Mouse (Mus musculus): Measurements from ENCODE around the gene 1810055G02Rik. TPM values are rescaled to one million over a fixed set of nuclear protein-coding genes. Genes with fewer than 3 reads are reported as not detected.

Gene 1810055G02Rik
- polyA plus RNA-seq, 1 experiment from 2014 or later: 18.6 TPM

DNA sequence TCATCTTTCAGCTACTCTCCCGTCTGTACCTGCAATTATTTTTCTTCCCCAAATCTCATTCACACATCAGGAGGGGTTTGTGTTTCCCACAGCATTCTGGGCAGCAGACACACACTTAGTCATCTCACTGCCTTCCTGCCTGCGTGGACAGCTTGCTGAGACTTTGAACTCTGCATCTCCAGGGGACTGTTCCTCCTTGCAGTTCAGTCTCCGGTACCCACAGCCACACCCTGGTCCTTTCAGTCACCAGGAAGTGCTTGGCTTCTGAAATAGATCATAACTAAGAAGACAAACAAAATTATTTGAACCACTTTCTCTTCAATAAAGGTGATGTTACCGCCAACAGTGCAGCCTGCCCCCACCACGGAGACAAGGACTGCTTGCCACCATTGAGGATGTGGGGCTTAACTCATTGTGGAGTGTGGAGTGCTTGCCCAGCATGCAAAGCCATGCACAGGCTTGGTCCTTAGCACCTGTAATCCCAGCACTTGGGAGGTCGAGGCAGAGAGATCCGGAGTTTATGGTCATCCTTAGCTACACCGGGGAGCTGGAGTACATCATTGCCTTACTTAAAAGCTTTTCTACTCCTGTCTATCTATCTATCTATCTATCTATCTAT, 44.6 kb downstream of the 1810055G02Rik start:
- Histone ChIP-seq H3K27ac (ENCODE audit: low read length) (no peak overlapping the region), H3K9me3 (replicated peaks; ENCODE audit: control insufficient read depth, low read length) (peaks cover 6% of the 10 kb centered on the region; the same call in 1 of the 2 replicates), H3K4me1 (ENCODE audit: control insufficient read depth, insufficient read depth, low read length) (no peaks in the 10 kb centered on the region), H3K4me2 (ENCODE audit: low read depth, low read length) (no peak overlapping the region), H3K36me3 (ENCODE audit: control insufficient read depth, insufficient read depth) (no peaks in the 10 kb centered on the region), H3K4me3 (ENCODE audit: low read length) (no peak overlapping the region), H3K9ac (ENCODE audit: low read length) (no peak overlapping the region), H3K27me3 (ENCODE audit: control insufficient read depth, insufficient read depth, low read length) (no peaks in the 10 kb centered on the region)
- 38% methylated on average over 8 of the region's 8 CpGs for WGBS
- no peak for ATAC-seq (replicated peaks; ENCODE audit: extremely low read depth, insufficient read depth, low FRiP score)

DNA sequence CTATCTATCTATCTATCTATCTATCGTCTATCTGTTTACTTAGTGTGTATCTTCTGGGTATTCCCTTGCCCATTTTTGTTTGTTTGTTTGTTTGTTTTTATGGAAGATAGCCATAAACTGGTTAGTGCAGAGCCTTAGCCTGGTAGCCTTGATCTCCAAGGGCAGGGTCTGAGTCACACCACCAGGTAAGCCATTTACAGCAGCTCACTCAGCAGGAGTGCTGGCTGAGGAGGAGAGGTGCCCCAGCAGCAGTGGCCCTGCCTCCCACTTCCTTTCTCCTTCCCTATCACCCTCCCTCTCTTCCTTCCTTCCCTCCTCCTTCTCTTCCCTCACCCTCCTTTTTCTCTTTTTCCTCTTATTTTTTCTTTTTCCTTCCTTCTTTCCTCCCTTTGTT, 45.1 kb downstream of the 1810055G02Rik start:
- no peak overlapping the region for H3K4me2 ChIP-seq (ENCODE audit: low read depth, low read length)
- H3K9ac ChIP-seq (ENCODE audit: low read length): no peak overlapping the region
- 76% methylated on average over 1 of the region's 1 CpGs for WGBS

DNA sequence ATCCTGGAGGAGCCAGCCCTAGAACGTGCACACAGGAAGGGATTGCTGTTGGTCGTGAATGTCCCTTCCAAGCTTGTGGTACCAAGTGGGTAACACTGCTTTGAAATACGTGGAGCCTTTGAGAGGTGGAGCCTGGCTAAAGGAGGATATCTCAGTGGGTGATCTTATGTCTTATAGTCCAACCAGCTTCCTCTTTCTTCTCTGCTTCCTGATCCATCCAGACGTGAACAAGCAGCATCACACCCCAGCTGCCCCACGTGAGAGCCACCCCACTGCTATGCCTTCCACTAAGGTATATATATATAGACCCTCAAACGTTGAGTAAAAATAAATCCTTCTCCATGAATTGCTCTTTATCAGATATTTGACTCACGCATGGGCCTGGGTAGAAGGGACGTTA, 45.6 kb downstream of the 1810055G02Rik start:
- Histone ChIP-seq H3K4me1 (ENCODE audit: control insufficient read depth, insufficient read depth, low read length) (no peaks in the 10 kb centered on the region), H3K27me3 (ENCODE audit: control insufficient read depth, insufficient read depth, low read length) (no peaks in the 10 kb centered on the region), H3K4me2 (ENCODE audit: low read depth, low read length) (no peak overlapping the region), H3K27ac (ENCODE audit: low read length) (no peak overlapping the region), H3K9ac (ENCODE audit: low read length) (no peak overlapping the region), H3K36me3 (ENCODE audit: control insufficient read depth, insufficient read depth) (no peaks in the 10 kb centered on the region), H3K9me3 (replicated peaks; ENCODE audit: control insufficient read depth, low read length) (no peaks in the 10 kb centered on the region), H3K4me3 (ENCODE audit: low read length) (no peak overlapping the region)
- 33% methylated on average over 8 of the region's 8 CpGs for WGBS
- ATAC-seq (replicated peaks; ENCODE audit: extremely low read depth, insufficient read depth, low FRiP score): no peak

More for the DNA sequence above, 45.1 kb downstream of the 1810055G02Rik start:
- no peak for ATAC-seq (replicated peaks; ENCODE audit: extremely low read depth, insufficient read depth, low FRiP score)
- H3K4me1 ChIP-seq (ENCODE audit: control insufficient read depth, insufficient read depth, low read length): no peaks in the 10 kb centered on the region
- H3K27me3 ChIP-seq (ENCODE audit: control insufficient read depth, insufficient read depth, low read length): no peaks in the 10 kb centered on the region
- no peaks in the 10 kb centered on the region for H3K36me3 ChIP-seq (ENCODE audit: control insufficient read depth, insufficient read depth)
- H3K27ac ChIP-seq (ENCODE audit: low read length): no peak overlapping the region
- H3K4me3 ChIP-seq (ENCODE audit: low read length): no peak overlapping the region
- H3K9me3 ChIP-seq (replicated peaks; ENCODE audit: control insufficient read depth, low read length): peaks cover 2% of the 10 kb centered on the region; the same call in 1 of the 2 replicates

DNA sequence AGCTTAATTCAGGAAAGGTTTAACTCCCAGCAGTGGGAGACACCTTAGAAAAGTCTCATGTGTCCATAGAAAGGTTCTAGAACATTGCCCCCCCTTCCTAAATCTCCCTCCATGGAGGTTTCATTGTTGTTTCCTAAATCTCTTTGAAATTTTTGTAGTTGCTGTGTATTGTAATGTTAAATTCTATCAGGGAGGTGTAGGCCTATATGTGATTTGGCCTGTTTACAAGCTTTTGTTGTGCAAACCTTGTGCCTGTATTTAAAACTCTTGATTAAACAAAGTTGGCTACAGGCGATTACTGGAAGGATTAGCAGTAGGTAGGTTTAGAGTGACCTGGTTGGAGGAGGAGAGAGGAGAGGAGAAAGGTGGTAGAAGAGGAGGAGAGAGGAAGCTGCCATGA, 49.8 kb downstream of the 1810055G02Rik start:
- no peak for ATAC-seq (replicated peaks; ENCODE audit: extremely low read depth, insufficient read depth, low FRiP score)
- H3K4me1 ChIP-seq (ENCODE audit: control insufficient read depth, insufficient read depth, low read length): no peaks in the 10 kb centered on the region
- no peak overlapping the region for H3K27ac ChIP-seq (ENCODE audit: low read length)
- H3K9me3 ChIP-seq (replicated peaks; ENCODE audit: control insufficient read depth, low read length): no peaks in the 10 kb centered on the region
- no peaks in the 10 kb centered on the region for H3K27me3 ChIP-seq (ENCODE audit: control insufficient read depth, insufficient read depth, low read length)
- H3K4me2 ChIP-seq (ENCODE audit: low read depth, low read length): no peak overlapping the region
- no peak overlapping the region for H3K9ac ChIP-seq (ENCODE audit: low read length)
- 60% methylated on average over 1 of the region's 1 CpGs for WGBS
- no peak overlapping the region for H3K4me3 ChIP-seq (ENCODE audit: low read length)
- H3K36me3 ChIP-seq (ENCODE audit: control insufficient read depth, insufficient read depth): no peaks in the 10 kb centered on the region

DNA sequence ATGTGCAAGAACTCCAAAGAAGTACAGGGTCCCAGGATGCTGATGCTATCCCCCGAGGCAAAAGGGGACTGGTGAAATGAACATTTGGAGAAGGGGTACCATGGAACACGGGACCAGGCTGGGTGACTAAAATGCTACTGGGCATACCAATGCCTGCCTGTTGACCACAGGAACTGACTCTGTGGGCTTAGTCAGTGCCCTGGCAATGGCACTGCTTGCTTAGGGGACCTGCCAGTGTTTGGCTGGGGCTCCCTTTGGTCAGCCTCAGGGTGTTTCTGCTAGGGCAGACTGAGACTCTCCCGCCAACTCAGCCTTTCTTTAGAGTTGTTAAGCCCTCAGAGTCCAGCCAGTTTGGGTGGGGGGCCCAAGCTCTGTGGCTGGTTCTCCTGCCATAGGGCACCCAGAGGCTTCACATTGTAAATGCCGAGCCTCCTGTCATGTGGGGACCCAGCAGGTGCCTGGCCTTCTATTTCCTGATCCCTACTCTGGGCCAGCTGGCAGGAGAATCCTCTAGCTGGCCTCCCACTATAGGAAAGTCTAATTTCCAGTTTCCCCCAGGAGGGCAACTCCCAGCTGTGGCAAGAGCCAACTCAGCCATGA, 57.2 kb downstream of the 1810055G02Rik start:
- ATAC-seq (replicated peaks; ENCODE audit: extremely low read depth, insufficient read depth, low FRiP score): no peak
- Histone ChIP-seq H3K4me1 (ENCODE audit: control insufficient read depth, insufficient read depth, low read length) (peaks cover 13% of the 10 kb centered on the region), H3K4me2 (ENCODE audit: low read depth, low read length) (no peak overlapping the region), H3K36me3 (ENCODE audit: control insufficient read depth, insufficient read depth) (no peaks in the 10 kb centered on the region), H3K27me3 (ENCODE audit: control insufficient read depth, insufficient read depth, low read length) (no peaks in the 10 kb centered on the region), H3K27ac (ENCODE audit: low read length) (no peak overlapping the region), H3K4me3 (ENCODE audit: low read length) (no peak overlapping the region), H3K9me3 (replicated peaks; ENCODE audit: control insufficient read depth, low read length) (no peaks in the 10 kb centered on the region), H3K9ac (ENCODE audit: low read length) (no peak overlapping the region)
- 82% methylated on average over 4 of the region's 4 CpGs for WGBS

DNA sequence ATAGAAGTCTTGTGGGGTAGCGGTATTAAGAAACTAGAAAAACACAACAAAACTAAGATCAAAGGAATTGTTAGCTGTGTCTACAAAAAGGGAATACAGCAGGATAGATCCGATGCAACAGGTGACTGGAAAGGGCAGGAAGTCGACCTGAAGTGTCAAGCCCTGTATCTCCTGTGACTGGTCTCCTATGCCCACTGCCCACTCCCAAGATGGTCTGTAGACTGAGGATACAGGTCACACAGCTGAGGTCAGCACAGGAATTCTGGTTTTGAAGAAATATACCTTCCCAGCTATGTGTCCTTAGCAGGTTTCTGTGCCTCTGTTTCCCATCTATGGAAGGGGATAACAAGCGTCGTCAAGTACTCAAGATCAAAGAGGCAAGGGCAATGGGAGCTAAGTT, 58.3 kb downstream of the 1810055G02Rik start:
- Histone ChIP-seq H3K27me3 (ENCODE audit: control insufficient read depth, insufficient read depth, low read length) (no peaks in the 10 kb centered on the region), H3K9me3 (replicated peaks; ENCODE audit: control insufficient read depth, low read length) (no peaks in the 10 kb centered on the region), H3K36me3 (ENCODE audit: control insufficient read depth, insufficient read depth) (no peaks in the 10 kb centered on the region), H3K4me1 (ENCODE audit: control insufficient read depth, insufficient read depth, low read length) (peaks cover 13% of the 10 kb centered on the region), H3K4me2 (ENCODE audit: low read depth, low read length) (no peak overlapping the region; the same call in 1 of the 2 replicates), H3K9ac (ENCODE audit: low read length) (no peak overlapping the region), H3K27ac (ENCODE audit: low read length) (no peak overlapping the region), H3K4me3 (ENCODE audit: low read length) (no peak overlapping the region)
- ATAC-seq (replicated peaks; ENCODE audit: extremely low read depth, insufficient read depth, low FRiP score): no peak
- 86% methylated on average over 5 of the region's 5 CpGs for WGBS

DNA sequence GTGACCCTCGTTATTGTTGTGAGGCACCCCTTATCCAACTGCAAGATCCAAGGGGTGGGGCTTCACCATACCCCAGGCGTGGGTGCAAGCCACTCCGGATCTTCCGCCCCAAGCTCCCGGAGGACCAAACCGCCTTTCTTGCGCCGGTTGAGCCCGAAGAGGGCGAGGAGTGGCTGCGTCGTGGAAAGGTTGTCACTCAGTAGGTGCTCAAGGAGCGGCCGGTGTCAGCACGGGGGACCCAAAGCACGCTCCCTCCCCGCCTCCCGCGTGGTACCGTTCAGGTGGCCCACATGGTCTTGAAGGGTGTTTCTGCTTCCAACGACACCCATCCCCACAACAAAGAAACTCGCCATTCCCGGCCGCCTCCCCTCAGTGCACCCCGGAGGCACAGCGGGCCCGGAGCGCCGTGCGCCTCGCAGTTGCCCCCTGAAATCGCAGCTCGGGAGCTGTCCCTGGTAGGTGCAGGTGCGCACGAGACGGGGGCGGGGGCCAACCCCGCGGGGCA, 59.2 kb downstream of the 1810055G02Rik start, which contains the start of gene Kmt5b:
Gene Kmt5b, plus strand, starts transcription at position 146 of the 505 bp plus-strand sequence.
- Histone ChIP-seq H3K9ac (ENCODE audit: low read length) (peak within 1 kb of the TSS; percentile 99), H3K27ac (ENCODE audit: low read length) (peak within 1 kb of the TSS; percentile 100), H3K36me3 (ENCODE audit: control insufficient read depth, insufficient read depth) (no peaks in the 10 kb centered on the region), H3K4me2 (ENCODE audit: low read depth, low read length) (peak within 1 kb of the TSS; percentile 92), H3K9me3 (replicated peaks; ENCODE audit: control insufficient read depth, low read length) (no peaks in the 10 kb centered on the region), H3K4me3 (ENCODE audit: low read length) (peak within 1 kb of the TSS; percentile 83), H3K4me1 (ENCODE audit: control insufficient read depth, insufficient read depth, low read length) (peaks cover 13% of the 10 kb centered on the region), H3K27me3 (ENCODE audit: control insufficient read depth, insufficient read depth, low read length) (no peaks in the 10 kb centered on the region)
- WGBS: under 1% methylated on average over 39 of the region's 39 CpGs
- peak; percentile 1 for ATAC-seq (replicated peaks; ENCODE audit: extremely low read depth, insufficient read depth, low FRiP score)

Other genes starting within 250 kb of the 1810055G02Rik start
- 52.1 and 53.3 TPM in 2 replicates for gene Ppp6r3, start 132.5 kb upstream of the 1810055G02Rik start, polyA plus RNA-seq (2015; fragmentation: Nextera tagmentation; extraction: Ambion mirVana)
- 3.1 and 3.7 TPM in 2 replicates for gene Lrp5, start 21.7 kb upstream of the 1810055G02Rik start, polyA plus RNA-seq (2015; fragmentation: Nextera tagmentation; extraction: Ambion mirVana)
- gene Kmt5b, start 59.1 kb downstream of the 1810055G02Rik start, polyA plus RNA-seq (2015; fragmentation: Nextera tagmentation; extraction: Ambion mirVana): 18.9 and 20.4 TPM in 2 replicates
- 24.1 and 30.6 TPM in 2 replicates for gene Chka, start 143.5 kb downstream of the 1810055G02Rik start, polyA plus RNA-seq (2015; fragmentation: Nextera tagmentation; extraction: Ambion mirVana)
- gene Tcirg1, start 198.8 kb downstream of the 1810055G02Rik start, polyA plus RNA-seq (2015; fragmentation: Nextera tagmentation; extraction: Ambion mirVana): 31.0 and 32.3 TPM in 2 replicates
- gene Ndufs8, start 204.5 kb downstream of the 1810055G02Rik start, polyA plus RNA-seq (2015; fragmentation: Nextera tagmentation; extraction: Ambion mirVana): 466 and 487 TPM in 2 replicates
- 2.6 and 3.7 TPM in 2 replicates for gene Aldh3b1, start 221.5 kb downstream of the 1810055G02Rik start, polyA plus RNA-seq (2015; fragmentation: Nextera tagmentation; extraction: Ambion mirVana)
- gene Unc93b1, start 226.9 kb downstream of the 1810055G02Rik start, polyA plus RNA-seq (2015; fragmentation: Nextera tagmentation; extraction: Ambion mirVana): 19.8 TPM in 2 replicates